9 mouse cellular contexts compared by ENCODE assay signal in the genomic region with DNA sequence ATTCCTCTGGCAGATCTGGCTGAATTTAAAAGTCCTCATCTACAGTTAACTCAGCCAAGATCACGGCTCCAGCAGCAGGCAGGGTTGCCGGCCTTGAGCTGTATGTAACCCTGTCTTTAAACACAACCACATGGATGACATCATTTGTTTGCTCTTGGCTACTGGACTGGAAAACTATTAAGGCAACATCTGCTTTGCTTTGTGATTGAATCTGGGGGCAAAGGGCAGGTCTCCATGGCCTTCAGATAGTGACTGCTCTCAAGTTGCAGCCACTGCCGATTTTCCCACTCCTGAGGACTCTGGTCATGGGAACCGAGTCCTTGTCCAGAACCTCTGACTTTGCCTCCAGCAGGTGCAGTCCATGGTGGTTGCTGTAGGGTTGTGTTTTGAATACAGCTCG. TPM values are rescaled to one million over a fixed set of nuclear protein-coding genes. Genes with fewer than 3 reads are reported as not detected.
DNase-seq lines count a peak whose midpoint lies in the region.
"Had no signal": no experiment of that assay in that cellular context is flagged by ENCODE, and none has a peak within 500 bp of the region (broad histone marks: within the 10 kb centered on the region; RNA-seq: fewer than 3 reads in every experiment).

No protein-coding gene starts in this region.

- intact Hi-C loops in gastrocnemius, postnatal 36 days (cut with DNase I), result no loop called here
- intact Hi-C loops in left cerebral cortex, postnatal 14 days (cut with DNase I), result no loop called here

- DNase-seq in gastrocnemius, adult 18-20 months (ENCODE audit: low spot score), result peak; percentile 58
- no peak for DNase-seq in gastrocnemius, postnatal 36 days
- peak; percentile 59 for DNase-seq in embryonic facial prominence, embryonic 10.5 days (ENCODE audit: low spot score)
- peak; percentile 43 for DNase-seq in kidney, adult 18-20 months
- peak; percentile 22 for DNase-seq in lung, postnatal 25 days (ENCODE audit: low spot score)
- no peak for DNase-seq in left cerebral cortex, postnatal 14 days (ENCODE audit: low spot score in 2 of 2)
- DNase-seq in thymus, postnatal 4 days, result no peak
- DNase-seq in thymus, postnatal 25 days, result no peak

- no peaks in the 10 kb centered on the region for H3K36me3 ChIP-seq in embryonic facial prominence, embryonic 10.5 days (replicated peaks)

- peaks cover 19% of the 10 kb centered on the region for H3K4me1 ChIP-seq in embryonic facial prominence, embryonic 10.5 days

- no peak overlapping the region for H3K4me3 ChIP-seq in embryonic facial prominence, embryonic 10.5 days

- H3K27me3 ChIP-seq in embryonic facial prominence, embryonic 10.5 days (replicated peaks; ENCODE audit: low read depth, poor library complexity, severe bottlenecking), result no peaks in the 10 kb centered on the region; the same call in 1 of the 2 replicates

- H3K9me3 ChIP-seq in embryonic facial prominence, embryonic 10.5 days, result no peaks in the 10 kb centered on the region

- WGBS in embryonic facial prominence, embryonic 10.5 days, result 24% methylated on average over 5 of the region's 5 CpGs

- peak overlapping the region; percentile 44 for H3K27ac ChIP-seq in embryonic facial prominence, embryonic 10.5 days (replicated peaks)
- H3K27ac ChIP-seq: hindbrain, embryonic 14.5 days had no signal

RNA-seq across cellular contexts. Expression of gene Mrtfb, which starts 50.4 kb away (rescaled TPM):
- 10 to 100 TPM; 23.7 to 24.0 TPM for total RNA-seq in gastrocnemius, adult 18-20 months (2021)
- total RNA-seq in gastrocnemius, postnatal 36 days (2021), result 10 to 100 TPM; 19.9 to 26.6 TPM
- polyA plus RNA-seq in embryonic facial prominence, embryonic 10.5 days (2016; fragmentation: Nextera tagmentation; extraction: Ambion mirVana), result 21.3 and 22.2 TPM in 2 replicates
- 100 to 1,000 TPM; 161 to 175 TPM for total RNA-seq in left cerebral cortex, postnatal 14 days (2021)

Comparison
In these comparisons a context has a peak if more than half of its experiments do, and no peak if none do; other contexts are left out.
1. DNase-seq: peak in gastrocnemius, adult 18-20 months (single experiment), embryonic facial prominence, embryonic 10.5 days (single experiment), kidney, adult 18-20 months (single experiment) and lung, postnatal 25 days (single experiment); none in gastrocnemius, postnatal 36 days (0 of 2), left cerebral cortex, postnatal 14 days (0 of 2), thymus, postnatal 4 days (single experiment) and thymus, postnatal 25 days (single experiment).
2. RNA of gene Mrtfb, which starts 50.4 kb away (total RNA-seq): 161 to 175 TPM in left cerebral cortex, postnatal 14 days; 19.9 to 26.6 TPM in gastrocnemius, postnatal 36 days and 23.7 to 24.0 TPM in gastrocnemius, adult 18-20 months; every median in the first group is over 4 times any median in the second.